Mouse (Mus musculus): ENCODE data around the gene Arpc1b.
"Not testable (repeated sequence)": the region's sequence is repeated elsewhere in the genome, so short reads cannot be mapped to it uniquely, and the experiment has no call there.

Arpc1b gene

DNA sequence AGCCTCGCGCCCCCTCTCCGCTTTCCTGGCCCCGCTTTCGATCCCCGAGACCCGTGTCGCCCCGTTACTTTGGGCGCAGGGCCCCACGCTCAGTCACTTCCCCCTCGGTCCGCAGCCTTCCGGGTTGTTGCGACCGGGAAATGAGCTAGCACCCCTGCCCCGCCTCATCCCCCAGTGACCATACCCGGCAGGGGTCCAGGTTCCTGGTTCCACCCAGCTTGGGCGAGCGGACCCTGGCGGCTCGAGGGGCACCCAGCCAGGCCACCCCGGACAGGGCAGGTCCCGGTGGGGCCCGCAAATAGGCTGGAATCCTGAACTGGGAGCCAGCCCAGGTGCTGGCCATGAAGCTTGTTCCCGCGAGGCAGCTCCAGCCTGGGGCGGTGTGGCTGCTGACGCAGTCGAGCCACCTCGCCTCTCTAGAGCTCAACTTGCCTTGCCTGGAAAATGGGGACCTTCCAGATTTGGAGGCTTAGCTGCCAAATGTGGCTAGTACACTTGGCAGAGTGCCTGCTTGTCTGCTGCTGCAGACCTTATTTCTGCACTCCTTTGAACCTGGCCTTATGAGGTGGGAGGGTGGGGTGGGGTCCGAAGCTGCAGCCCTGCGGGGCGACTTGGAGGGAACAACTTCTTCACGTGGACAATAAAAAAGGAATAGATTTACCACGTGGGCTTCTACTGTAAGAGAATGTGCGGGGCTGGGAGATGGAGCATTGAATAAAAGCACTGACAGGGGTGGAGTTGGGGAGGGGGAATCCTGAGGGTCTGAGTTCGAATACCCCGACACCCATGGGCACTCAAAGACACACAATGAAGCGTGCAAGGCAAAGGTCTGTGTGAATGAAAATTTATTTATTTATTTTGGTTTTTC lies 825 bp downstream of the Arpc1b start:
- peak; percentile 37 to 46 for DNase-seq

DNA sequence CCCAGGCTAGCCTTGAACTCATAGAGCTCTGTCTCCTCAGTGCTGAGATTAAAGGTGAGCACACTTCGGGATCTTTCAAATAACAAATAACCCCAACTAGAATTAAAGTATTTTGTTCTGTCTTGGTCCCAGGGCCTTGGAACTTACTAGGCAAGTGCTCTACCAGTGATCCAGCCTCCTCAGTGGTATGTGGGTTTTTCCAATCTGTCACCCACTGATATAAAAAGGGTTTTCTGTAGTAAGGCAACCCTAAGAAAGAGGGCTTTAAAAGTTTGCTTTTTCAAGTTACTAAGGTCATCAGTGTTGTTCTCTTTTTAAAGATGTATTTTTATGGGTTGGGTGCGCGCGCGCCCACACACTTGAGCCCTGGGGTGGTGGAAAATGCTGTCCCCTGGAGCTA lies 1.7 kb downstream of the Arpc1b start:
- no peak for DNase-seq

DNA sequence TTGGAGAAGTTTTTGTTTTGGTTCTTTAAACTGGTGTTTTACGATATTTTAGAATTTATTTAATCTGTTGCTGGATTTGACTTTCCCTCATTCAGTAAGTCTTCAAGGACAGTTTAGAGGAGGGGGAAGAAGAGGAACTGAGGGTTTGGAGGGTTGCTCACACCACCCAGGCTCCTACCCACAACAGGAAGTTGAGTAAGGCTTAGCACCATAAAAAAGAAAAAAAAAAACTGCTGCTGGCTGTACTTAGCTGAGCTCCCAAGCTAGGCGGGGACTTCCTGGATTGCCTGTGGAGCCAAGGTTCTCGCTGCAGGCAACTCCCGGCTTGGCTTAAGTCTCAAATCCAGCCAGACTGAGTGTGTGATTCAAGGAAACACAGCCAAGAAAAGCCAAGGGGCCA lies 2.3 kb downstream of the Arpc1b start:
- peak; percentile 63 to 77 for DNase-seq

DNA sequence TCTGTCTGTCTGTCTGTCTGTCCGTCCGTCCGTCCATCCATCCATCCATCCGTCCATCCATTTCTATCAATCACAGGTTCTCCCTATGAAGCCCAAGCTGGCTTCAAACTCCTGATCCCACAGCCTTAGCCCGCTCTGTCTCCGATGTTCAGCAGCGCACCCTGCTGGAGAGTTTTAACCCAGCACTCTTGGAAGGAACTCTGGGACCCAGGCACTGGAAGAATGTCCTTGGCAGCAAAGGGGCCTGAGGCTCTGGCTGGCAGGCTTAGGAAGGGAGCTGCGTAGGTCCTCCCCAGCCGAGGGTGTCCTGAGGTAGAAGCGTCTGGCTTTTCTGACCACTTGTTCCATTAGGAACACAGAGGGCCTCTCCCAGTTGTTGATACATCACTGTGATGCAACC lies 2.9 kb downstream of the Arpc1b start:
- peak in 1 of 2 experiments; percentile 63 for DNase-seq

DNA sequence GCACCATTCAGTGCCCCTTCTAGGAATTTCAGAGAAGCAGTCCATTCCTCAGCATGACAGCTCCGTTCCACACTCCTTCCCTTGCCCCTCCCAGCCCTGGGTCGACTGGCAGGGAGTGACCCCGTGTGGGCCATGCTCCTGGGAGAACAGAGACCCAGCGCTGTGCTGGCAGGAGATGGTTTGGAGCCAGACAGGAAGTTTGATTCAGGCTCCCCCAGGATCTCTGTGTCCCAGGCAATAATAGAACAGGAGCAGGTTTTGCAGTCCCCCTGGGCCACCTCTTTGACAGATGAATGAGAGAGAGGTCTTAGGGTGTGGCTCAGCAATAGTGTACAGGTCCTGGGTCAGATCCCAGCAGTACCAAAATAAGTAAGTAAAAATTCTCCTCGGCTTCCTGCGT lies 4.0 kb downstream of the Arpc1b start:
- DNase-seq: no peak

DNA sequence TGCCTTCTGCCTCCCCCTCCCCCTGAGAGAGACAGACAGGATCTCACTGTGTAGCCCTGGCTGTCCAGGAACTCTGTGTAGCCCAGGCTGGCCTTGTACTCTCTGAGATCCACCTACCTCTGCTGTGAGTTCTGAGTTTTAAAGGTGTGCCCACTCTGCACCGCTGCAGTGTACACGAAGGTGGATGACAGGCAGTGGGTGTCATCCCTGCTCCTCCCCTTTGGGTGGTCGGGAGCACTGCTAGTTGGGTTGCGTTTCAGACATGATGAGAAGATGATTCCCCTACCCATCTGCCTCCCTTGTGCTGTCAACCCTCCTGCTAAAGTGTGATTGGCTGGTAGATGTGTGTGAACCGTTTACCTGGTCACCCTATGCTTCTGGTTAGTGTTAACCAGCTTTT lies 4.4 kb downstream of the Arpc1b start:
- DNase-seq: no peak

DNA sequence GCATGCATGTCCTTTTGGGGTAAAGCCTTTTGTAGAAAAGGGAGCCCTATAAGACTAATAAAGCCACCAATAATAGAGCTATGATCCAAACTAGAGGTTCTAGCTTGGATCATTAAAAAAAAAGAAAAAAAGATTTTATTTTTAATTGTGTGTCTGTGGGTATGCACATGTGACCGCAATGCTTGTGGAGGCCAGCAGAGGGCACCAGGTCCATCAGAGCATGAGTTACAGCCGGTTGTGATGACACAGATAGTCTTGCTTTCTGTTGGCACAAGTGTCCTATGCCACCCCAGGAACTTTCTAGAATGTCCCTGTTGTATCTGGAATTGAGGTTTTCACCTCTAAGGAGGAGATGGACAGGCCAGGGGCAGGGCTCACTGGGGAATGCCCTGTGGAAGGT lies 5.4 kb downstream of the Arpc1b start:
- DNase-seq: no peak

DNA sequence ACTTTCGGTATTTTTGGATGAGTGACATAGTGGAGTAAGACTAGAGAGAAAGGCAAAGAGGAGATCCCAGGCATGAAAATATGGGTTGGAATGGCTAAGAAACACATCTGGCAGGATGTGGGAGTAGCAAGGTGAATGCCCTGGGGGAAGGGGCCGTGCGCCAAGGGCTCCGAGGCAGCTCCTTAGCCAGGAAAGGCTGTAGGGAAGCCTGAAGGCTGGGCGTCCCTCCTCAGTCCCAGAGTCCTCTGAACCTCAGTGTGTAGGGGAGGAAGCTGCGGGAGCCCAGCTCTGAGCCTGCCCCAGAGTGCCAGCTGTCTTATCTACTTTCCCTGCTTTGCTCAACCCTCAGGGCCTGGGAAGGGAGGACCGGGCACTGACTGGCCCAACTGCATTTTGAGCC lies 6.9 kb downstream of the Arpc1b start:
- no peak for DNase-seq

DNA sequence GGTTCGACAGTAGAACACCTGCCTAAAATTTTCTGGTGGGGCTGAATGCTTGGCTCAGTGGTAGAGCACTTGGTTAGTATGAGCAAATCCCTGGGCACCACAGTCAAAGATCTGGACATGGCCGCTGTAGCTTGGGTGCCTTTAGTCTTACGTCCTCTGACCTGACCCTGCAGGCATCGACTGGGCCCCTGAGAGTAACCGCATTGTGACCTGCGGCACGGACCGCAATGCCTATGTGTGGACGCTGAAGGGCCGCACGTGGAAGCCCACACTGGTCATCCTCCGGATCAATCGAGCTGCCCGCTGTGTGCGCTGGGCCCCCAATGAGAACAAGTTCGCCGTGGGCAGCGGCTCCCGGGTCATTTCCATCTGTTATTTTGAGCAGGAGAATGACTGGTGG lies 9.4 kb downstream of the Arpc1b start:
- no peak for DNase-seq

DNA sequence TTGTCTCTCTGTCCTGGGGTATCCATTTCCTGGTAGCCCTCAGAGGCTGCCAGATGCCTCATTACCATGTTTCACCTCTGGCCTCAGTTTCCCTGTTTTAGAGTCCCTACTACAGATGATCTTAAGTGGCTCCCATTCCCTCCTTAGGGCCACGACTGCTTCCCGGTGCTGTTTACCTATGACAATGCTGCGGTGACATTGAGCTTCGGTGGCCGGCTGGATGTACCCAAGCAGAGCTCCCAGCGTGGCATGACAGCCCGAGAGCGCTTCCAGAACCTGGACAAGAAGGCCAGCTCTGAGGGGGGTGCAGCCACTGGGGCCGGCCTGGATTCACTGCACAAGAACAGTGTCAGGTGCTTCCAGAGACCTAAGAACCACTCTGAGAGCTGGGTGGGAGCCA lies 12.6 kb downstream of the Arpc1b start:
- no peak for DNase-seq

DNA sequence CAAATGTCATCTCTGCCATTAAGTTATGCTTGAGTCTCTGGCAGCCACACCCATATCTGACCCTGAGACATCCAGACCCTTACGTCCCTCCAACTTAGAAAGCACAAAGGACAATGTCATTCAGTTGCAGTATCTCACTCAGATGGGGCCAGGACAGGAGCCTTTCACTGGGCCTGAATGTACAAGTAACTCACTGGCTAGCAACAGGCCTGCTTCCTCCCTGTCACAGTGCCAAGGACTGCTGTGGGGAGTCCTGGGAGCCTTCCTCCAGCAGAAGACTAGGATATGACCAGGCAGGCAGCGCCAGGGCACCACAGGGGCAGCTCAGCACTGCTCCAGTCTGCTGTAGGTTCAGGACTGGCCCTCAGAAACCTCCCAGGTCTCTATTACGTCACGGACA lies 15.1 kb downstream of the Arpc1b start:
- no peak for DNase-seq

DNA sequence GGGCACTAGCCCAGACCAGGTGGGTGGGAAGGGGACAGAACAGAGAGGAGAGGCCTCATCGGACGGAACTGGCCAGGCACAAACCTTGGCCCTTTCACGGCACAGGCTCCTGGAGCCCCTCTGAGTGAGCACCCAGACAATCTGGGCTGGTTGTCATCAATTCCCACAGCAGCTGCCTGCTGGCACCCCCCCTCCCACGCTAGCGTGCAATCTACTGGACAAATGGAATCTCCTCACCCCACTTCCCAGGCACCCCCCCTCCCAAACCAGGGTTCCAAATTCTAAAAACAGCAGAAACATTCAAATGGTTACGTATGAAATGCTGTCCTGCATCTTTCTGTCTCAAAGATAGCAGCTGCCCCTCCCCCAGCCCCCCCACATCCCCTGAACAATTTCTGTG lies 15.8 kb downstream of the Arpc1b start:
- DNase-seq: not testable (repeated sequence)

DNA sequence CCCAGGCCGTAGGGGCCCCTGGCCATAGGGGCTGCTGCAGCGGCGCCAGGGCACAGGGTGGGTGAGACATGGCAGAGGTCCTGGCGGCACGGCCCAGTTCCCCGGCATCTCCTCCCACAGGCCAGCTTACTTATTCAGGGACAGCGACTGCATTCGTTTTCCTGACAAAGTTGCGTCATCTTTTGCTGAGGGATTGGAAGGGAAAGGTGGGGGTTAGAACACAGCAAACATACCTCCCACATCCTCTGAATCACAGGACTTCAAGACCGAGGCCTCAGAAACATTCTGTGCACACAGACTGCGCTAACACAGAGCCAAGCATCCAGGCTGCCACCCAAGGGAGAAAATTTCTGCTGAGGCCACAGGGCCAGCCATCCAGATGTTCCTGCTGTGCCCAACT lies 16.2 kb downstream of the Arpc1b start:
- DNase-seq: no peak

DNA sequence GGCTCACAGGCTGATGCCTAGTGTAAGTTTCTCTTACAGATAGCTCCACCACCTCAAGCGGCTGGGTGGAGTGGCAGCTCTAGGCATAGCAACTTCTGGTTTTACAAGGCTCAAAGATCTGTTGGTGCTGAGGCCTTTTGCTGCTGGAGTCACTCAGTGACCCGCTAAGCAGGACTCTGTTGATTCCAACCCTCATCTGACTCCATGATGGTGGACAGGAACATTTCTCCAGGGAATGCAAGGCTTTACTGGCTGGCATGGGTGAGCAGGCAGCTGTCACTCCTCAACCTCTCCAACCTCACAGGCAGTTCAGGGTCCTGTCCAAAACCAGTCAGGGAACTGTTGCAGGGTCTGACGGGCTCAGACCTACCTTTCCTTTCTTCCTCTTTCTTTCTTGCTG lies 17.0 kb downstream of the Arpc1b start:
- no peak for DNase-seq

DNA sequence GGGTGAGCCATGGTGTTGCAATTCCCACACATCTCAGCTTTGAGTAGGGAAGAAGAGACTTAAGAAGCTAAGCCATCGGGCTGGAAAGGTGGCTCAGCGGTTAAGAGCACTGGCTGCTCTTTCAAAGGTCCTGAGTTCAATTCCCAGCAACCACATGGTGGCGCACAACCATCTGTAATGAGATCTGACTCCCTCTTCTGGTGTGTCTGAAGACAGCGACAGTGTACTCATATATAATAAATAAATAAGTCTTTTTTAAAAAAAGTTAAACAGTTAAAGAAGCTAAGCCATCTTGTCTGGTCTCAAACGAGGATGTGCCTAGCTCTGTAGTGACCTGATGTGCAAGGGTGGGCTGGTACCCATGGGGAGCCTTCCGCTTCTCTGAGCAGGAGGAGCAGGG lies 19.3 kb downstream of the Arpc1b start:
- not testable (repeated sequence) for DNase-seq

DNA sequence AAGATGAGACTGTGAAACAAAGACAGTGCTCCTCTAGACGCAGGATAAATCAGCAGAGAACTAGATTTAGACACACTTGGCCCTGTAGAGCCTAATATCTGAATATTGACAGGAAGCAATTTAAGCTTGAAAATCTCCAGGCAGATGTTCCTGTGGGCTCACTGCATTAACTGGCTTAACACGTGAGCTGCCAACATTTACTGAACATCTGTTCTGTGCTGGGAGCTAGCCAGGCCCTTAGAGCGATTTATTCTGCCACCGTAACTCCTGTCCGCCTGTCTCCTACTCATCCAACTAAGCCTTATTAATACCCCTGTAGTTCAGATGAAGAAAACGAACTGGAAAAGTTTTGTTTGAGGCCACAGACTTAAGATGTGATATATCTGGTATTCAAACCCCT lies 24.8 kb downstream of the Arpc1b start:
- no peak for DNase-seq

DNA sequence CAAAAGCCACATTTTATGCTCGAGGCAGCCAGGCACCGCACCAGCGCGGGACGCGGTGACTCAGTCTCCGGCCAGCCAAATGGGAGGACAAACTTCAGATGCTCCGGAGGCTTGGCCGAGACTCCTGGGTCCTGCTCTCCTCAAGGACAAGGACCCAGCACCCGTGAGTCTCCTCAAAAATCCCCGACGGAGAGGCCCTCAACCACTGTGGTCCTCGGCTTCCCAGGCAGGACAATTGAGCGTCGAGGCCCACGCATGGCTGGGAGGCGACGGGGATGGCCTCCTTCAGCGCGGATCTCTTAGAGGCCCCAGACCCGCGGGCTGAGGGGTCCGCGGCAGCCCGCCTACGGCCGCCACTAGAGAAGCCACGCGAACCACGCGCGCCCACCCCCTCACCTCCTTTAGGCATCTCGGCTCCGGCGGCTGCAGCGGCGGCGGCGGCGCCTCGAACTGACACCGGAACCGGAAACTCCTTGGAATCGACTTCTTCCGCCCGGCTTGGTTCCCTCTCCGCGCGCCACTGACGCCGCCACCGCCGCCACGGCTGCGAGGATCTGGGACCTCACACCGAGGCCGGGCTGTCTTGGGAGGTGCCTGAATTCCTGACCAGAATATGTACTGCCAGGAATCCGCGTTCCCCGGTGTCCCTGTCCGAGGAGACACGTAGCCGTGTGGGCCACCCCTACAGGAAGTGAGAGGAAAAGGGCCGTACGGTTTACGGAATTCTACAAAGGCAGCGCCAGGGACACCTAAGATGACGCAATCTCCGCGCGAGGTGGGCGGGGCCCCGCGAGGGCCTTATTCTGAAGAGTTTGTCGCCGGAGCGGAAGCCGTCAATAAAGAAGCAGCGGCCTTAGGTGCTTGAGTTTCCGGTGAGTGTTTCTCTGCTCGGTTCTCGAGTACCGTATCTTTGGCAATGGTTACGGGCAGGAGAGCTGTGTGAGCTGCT lies 25.8 kb downstream of the Arpc1b start, which contains the start of the genes Pdap1 and Bud31:
Gene Pdap1 (minus strand): TSS at position 668 of the 949 bp plus-strand sequence.
Gene Bud31 (plus strand): TSS at position 792 of the 949 bp plus-strand sequence.
- DNase-seq: peak; percentile 92 to 94

DNA sequence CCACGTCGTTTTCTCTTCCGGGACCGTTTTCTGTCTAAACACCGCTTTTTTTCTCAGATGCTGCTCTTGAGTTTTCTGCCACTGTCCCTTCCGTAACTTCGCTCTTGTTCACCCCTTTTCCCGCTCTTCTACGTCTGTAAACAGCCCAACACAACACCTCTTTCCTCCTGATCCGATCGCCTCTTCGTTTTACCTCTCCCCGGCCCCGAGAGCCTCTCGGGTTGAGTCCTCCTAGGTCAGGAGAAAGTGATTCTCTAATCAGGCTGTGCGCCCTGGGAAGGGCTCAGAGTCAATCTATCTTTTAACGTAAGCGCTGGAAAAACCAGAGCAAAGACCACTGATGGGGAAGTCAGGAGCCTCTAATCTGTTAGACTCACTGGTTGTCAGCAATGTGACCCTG lies 26.6 kb downstream of the Arpc1b start:
- no peak for DNase-seq

DNA sequence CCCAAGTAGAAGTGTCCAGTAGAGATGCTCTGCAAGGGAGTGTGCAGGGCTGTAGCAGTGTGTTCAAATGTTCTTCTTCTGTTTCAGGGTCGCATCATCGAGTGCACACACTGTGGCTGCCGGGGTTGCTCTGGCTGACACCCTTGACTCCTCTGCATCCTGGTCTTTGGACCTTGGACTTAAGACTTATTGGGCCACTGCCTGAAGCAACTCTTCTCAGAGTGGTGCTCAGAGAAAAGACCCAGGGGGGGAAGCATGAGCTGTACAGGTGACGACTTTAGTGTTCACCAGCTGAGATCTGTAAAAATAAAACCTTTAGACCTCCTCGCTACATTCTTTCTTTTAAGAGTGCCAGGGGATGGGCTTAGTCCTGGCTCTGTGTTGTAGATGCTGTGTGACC lies 33.7 kb downstream of the Arpc1b start:
- peak; percentile 60 to 66 for DNase-seq

DNA sequence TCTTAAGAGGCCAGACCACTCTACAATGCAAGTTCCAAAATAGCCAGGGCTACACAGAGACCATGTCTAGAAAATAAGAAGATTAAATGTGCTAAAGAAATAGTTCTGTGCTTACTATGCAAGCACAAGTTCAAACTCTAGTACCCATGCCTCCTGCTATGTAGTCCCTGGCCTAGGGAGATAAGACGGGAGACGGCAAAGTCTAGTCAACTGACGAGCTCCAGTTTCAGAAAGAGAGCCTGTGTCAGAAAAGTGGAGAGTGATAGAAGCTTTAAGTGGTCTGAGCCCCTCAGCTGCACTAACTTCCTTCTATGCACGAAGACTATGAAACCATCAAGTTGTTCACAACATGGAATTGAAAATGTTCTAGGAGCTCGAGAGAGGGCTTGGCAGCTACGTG lies 35.3 kb downstream of the Arpc1b start:
- DNase-seq: no peak

DNA sequence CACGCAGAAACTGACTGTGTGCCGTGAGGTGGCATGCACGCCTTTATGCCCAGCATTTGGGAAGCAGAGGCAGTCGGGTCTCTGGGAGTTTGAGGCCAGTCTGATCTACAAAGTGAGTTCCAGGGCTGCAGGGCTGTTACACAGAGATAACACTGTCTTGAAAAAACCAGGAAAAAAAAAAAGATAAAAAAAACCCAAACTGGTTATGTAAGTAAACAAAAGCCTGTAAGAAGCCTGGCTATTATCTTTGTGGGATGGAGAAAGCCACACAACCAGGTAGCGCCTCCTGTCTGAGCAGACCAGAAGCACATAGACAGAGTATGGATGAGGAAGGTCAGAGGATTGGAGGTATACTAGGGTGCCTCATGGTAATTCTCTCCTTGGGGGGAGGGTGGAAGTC lies 38.7 kb downstream of the Arpc1b start:
- DNase-seq: no peak

DNA sequence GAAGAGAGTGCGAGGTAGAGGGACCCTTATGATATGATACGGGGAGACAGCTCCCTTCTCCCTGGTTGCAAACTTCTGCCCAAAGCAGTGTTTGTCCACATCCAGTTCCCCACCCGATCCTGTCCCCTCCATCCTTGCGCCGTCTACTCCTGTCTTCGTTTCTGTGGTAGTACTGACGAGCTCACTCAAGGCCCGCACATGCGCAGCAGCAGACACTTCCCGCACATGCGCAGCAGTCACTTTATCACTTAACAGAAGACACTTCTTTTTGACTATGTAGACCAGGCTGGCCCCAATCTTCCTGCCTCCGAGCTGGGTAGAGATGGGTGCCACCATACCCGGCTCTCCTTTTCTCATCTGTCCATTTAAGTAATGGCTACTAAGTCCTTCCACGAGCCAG lies 47.3 kb downstream of the Arpc1b start:
- no peak for DNase-seq

DNA sequence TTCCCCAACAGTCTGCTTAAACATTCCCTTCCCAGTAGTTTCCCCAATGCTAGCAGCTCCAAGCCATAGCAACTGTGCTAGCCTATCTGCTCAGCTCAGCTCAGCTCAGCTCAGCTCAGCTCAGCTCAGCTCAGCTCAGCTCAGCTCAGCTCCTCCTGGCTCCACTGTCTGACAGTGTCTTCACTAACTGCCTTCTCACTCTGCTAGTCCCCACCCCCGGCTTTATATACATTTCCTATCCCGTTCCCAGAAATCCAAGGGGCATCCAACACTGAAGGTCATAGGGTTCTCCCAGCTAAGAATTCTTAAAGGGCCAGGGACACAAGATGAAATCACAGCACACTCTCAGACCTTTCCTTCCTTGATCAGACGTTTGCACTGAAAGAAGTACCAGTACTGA lies 50.7 kb downstream of the Arpc1b start:
- peak; percentile 8 to 26 for DNase-seq

DNA sequence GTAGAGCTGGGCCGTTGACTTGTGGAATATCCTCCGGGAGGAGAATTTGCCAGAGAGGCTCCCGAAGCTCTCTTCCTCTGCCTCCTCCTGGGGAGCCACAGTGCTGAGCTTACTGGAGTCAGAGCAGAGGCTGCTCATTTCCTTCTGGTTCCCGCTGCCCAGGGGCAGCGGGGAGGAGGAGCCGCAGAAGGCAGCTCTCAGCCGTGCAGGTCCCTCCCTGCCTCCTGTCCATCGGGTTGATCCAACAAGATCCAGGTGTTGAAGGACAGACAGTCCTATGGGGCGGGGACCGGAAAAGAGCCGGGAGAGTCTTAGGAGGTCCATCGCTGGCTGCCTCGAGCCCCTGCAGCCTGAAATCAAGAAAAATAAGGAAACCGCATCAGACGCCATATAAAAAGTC lies 51.2 kb downstream of the Arpc1b start:
- no peak for DNase-seq
